Mouse (Mus musculus): ENCODE results near the gene Gm20388. TPM values are rescaled to one million over a fixed set of nuclear protein-coding genes. Genes with fewer than 3 reads are reported as not detected.

Gene Gm20388
- polyA plus RNA-seq, 1 experiment from 2014 or later = not detected

- H3K4me1 ChIP-seq (replicated peaks; ENCODE audit: control insufficient read depth, insufficient read depth) = no peaks in the 10 kb centered on the region
- H3K4me3 ChIP-seq (ENCODE audit: low read depth, low read length) = no peak overlapping the region
Observed at GRCm38 (mm10) chr8:121599842-121600241, 1689.2 kb downstream of the Gm20388 start.

GRCm38 (mm10) chr8:121602411-121602810 is 1691.8 kb downstream of the Gm20388 start:
- no peak for TF ChIP-seq EP300 (optimal IDR thresholded peaks at IDR 0.05)
- TF ChIP-seq CTCF (IDR thresholded peaks at IDR 0.05; ENCODE audit: low read depth) = no peak
- Histone ChIP-seq H3K27me3 (ENCODE audit: control insufficient read depth, insufficient read depth, low read length) (no peaks in the 10 kb centered on the region), H3K4me3 (ENCODE audit: low read depth, low read length) (no peak overlapping the region), H3K9me3 (ENCODE audit: control insufficient read depth, low read length) (no peaks in the 10 kb centered on the region), H3K4me2 (replicated peaks; ENCODE audit: low read depth) (no peak overlapping the region), H3K36me3 (ENCODE audit: control insufficient read depth, insufficient read depth, low read length) (peaks cover 33% of the 10 kb centered on the region), H3K9ac (ENCODE audit: low read length) (no peak overlapping the region), H3K27ac (replicated peaks) (no peak overlapping the region), H3K4me1 (replicated peaks; ENCODE audit: control insufficient read depth, insufficient read depth) (no peaks in the 10 kb centered on the region)
- no peak for DNase-seq (ENCODE audit: low spot score)
- no peak for ATAC-seq (ENCODE audit: low FRiP score, low TSS enrichment)
- 87% methylated on average over 12 of the region's 12 CpGs for WGBS

More at GRCm38 (mm10) chr8:121599842-121600241, 1689.2 kb downstream of the Gm20388 start:
- ATAC-seq (ENCODE audit: low FRiP score, low TSS enrichment) = no peak
- H3K27ac ChIP-seq (replicated peaks) = no peak overlapping the region
- TF ChIP-seq EP300 (optimal IDR thresholded peaks at IDR 0.05) = no peak
- peaks cover 25% of the 10 kb centered on the region for H3K36me3 ChIP-seq (ENCODE audit: control insufficient read depth, insufficient read depth, low read length)
- H3K9me3 ChIP-seq (ENCODE audit: control insufficient read depth, low read length) = no peaks in the 10 kb centered on the region
- no peak overlapping the region for H3K9ac ChIP-seq (ENCODE audit: low read length)
- no peak for DNase-seq (ENCODE audit: low spot score)
- H3K27me3 ChIP-seq (ENCODE audit: control insufficient read depth, insufficient read depth, low read length) = no peaks in the 10 kb centered on the region
- no peak overlapping the region for H3K4me2 ChIP-seq (replicated peaks; ENCODE audit: low read depth)
- 85% methylated on average over 14 of the region's 14 CpGs for WGBS

GRCm38 (mm10) chr8:121602860-121603259 is 1692.2 kb downstream of the Gm20388 start:
- peaks cover 28% of the 10 kb centered on the region for H3K36me3 ChIP-seq (ENCODE audit: control insufficient read depth, insufficient read depth, low read length)
- TF ChIP-seq CTCF (IDR thresholded peaks at IDR 0.05; ENCODE audit: low read depth) (peak; percentile 97), EP300 (optimal IDR thresholded peaks at IDR 0.05) (no peak)
- DNase-seq (ENCODE audit: low spot score) = peak; percentile 79

GRCm38 (mm10) chr8:121603801-121604200 is 1693.2 kb downstream of the Gm20388 start:
- Histone ChIP-seq H3K9me3 (ENCODE audit: control insufficient read depth, low read length) (no peaks in the 10 kb centered on the region), H3K4me2 (replicated peaks; ENCODE audit: low read depth) (no peak overlapping the region), H3K9ac (ENCODE audit: low read length) (no peak overlapping the region), H3K27ac (replicated peaks) (no peak overlapping the region), H3K27me3 (ENCODE audit: control insufficient read depth, insufficient read depth, low read length) (no peaks in the 10 kb centered on the region), H3K4me1 (replicated peaks; ENCODE audit: control insufficient read depth, insufficient read depth) (no peaks in the 10 kb centered on the region), H3K4me3 (ENCODE audit: low read depth, low read length) (no peak overlapping the region), H3K36me3 (ENCODE audit: control insufficient read depth, insufficient read depth, low read length) (peaks cover 34% of the 10 kb centered on the region)
- no peak for ATAC-seq (ENCODE audit: low FRiP score, low TSS enrichment)
- 92% methylated on average over 12 of the region's 12 CpGs for whole genome bisulfite sequencing
- TF ChIP-seq CTCF (IDR thresholded peaks at IDR 0.05; ENCODE audit: low read depth) = no peak
- no peak for TF ChIP-seq EP300 (optimal IDR thresholded peaks at IDR 0.05)
- DNase-seq (ENCODE audit: low spot score) = no peak

More at GRCm38 (mm10) chr8:121602860-121603259, 1692.2 kb downstream of the Gm20388 start:
- peak; percentile 59 for ATAC-seq (ENCODE audit: low FRiP score, low TSS enrichment)
- H3K9ac ChIP-seq (ENCODE audit: low read length) = no peak overlapping the region
- H3K27me3 ChIP-seq (ENCODE audit: control insufficient read depth, insufficient read depth, low read length) = no peaks in the 10 kb centered on the region
- no peak overlapping the region for H3K4me3 ChIP-seq (ENCODE audit: low read depth, low read length)
- no peak overlapping the region for H3K27ac ChIP-seq (replicated peaks)
- no peak overlapping the region for H3K4me2 ChIP-seq (replicated peaks; ENCODE audit: low read depth)
- H3K4me1 ChIP-seq (replicated peaks; ENCODE audit: control insufficient read depth, insufficient read depth) = no peaks in the 10 kb centered on the region
- no peaks in the 10 kb centered on the region for H3K9me3 ChIP-seq (ENCODE audit: control insufficient read depth, low read length)
- WGBS = 22% methylated on average over 3 of the region's 3 CpGs

GRCm38 (mm10) chr8:121607661-121608060 is 1697.0 kb downstream of the Gm20388 start:
- Histone ChIP-seq H3K27me3 (ENCODE audit: control insufficient read depth, insufficient read depth, low read length) (no peaks in the 10 kb centered on the region), H3K9me3 (ENCODE audit: control insufficient read depth, low read length) (no peaks in the 10 kb centered on the region), H3K36me3 (ENCODE audit: control insufficient read depth, insufficient read depth, low read length) (peaks cover 34% of the 10 kb centered on the region), H3K4me1 (replicated peaks; ENCODE audit: control insufficient read depth, insufficient read depth) (no peaks in the 10 kb centered on the region), H3K4me3 (ENCODE audit: low read depth, low read length) (no peak overlapping the region), H3K4me2 (replicated peaks; ENCODE audit: low read depth) (no peak overlapping the region), H3K27ac (replicated peaks) (no peak overlapping the region), H3K9ac (ENCODE audit: low read length) (no peak overlapping the region)
- WGBS = 84% methylated on average over 5 of the region's 5 CpGs
- TF ChIP-seq CTCF (IDR thresholded peaks at IDR 0.05; ENCODE audit: low read depth) (peak; percentile 72), EP300 (optimal IDR thresholded peaks at IDR 0.05) (no peak)
- DNase-seq (ENCODE audit: low spot score) = no peak
- ATAC-seq (ENCODE audit: low FRiP score, low TSS enrichment) = no peak

GRCm38 (mm10) chr8:121609251-121609650 is 1698.6 kb downstream of the Gm20388 start:
- ATAC-seq (ENCODE audit: low FRiP score, low TSS enrichment) = no peak

More at GRCm38 (mm10) chr8:121609251-121609650, 1698.6 kb downstream of the Gm20388 start:
- WGBS = 84% methylated on average over 15 of the region's 15 CpGs
- Histone ChIP-seq H3K4me1 (replicated peaks; ENCODE audit: control insufficient read depth, insufficient read depth) (no peaks in the 10 kb centered on the region), H3K9ac (ENCODE audit: low read length) (no peak overlapping the region), H3K27ac (replicated peaks) (no peak overlapping the region), H3K9me3 (ENCODE audit: control insufficient read depth, low read length) (no peaks in the 10 kb centered on the region), H3K27me3 (ENCODE audit: control insufficient read depth, insufficient read depth, low read length) (no peaks in the 10 kb centered on the region), H3K4me2 (replicated peaks; ENCODE audit: low read depth) (no peak overlapping the region), H3K4me3 (ENCODE audit: low read depth, low read length) (no peak overlapping the region), H3K36me3 (ENCODE audit: control insufficient read depth, insufficient read depth, low read length) (peaks cover 27% of the 10 kb centered on the region; the same call in 1 of the 2 replicates)
- no peak for DNase-seq (ENCODE audit: low spot score)
- TF ChIP-seq EP300 (optimal IDR thresholded peaks at IDR 0.05) = no peak
- no peak for TF ChIP-seq CTCF (IDR thresholded peaks at IDR 0.05; ENCODE audit: low read depth)
